Comparison of ENCODE assay signal across 7 mouse cellular contexts in genomic region chr1:125434485-125435001, GRCm38 (mm10). TPM values are rescaled to one million over a fixed set of nuclear protein-coding genes. Genes with fewer than 3 reads are reported as not detected.
A peak's percentile ranks its signal among the peaks of the same experiment; 100 is the strongest.
DNase-seq lines count a peak whose midpoint lies in the region; ATAC-seq and TF ChIP-seq lines count a peak whose summit lies in the region.

No protein-coding gene starts in this region.

- peaks cover 10% of the 10 kb centered on the region; the same call in 1 of the 2 replicates for H3K4me1 ChIP-seq in intestine, postnatal 0 days (replicated peaks; ENCODE audit: control insufficient read depth, insufficient read depth, low read length)
- peaks cover 3% of the 10 kb centered on the region; the same call in 1 of the 2 replicates for H3K4me1 ChIP-seq in limb, embryonic 11.5 days (ENCODE audit: control insufficient read depth, insufficient read depth, low read length)
- peaks cover 18% of the 10 kb centered on the region for H3K4me1 ChIP-seq in midbrain, embryonic 12.5 days

- peak overlapping the region; percentile 97 for H3K27ac ChIP-seq in intestine, postnatal 0 days (ENCODE audit: low read depth, low read length)
- peak overlapping the region; percentile 93 for H3K27ac ChIP-seq in limb, embryonic 11.5 days (replicated peaks; ENCODE audit: low read depth, low read length)
- peak overlapping the region; percentile 99 for H3K27ac ChIP-seq in midbrain, embryonic 12.5 days (replicated peaks)

- no peaks in the 10 kb centered on the region for H3K36me3 ChIP-seq in intestine, postnatal 0 days (ENCODE audit: control insufficient read depth, insufficient read depth)
- no peaks in the 10 kb centered on the region for H3K36me3 ChIP-seq in limb, embryonic 11.5 days (ENCODE audit: control insufficient read depth, insufficient read depth, low read length)
- H3K36me3 ChIP-seq in midbrain, embryonic 12.5 days, result no peaks in the 10 kb centered on the region

- under 1% methylated on average over 25 of the region's 25 CpGs for WGBS in intestine, postnatal 0 days
- WGBS in limb, embryonic 11.5 days, result under 1% methylated on average over 25 of the region's 25 CpGs
- under 1% methylated on average over 24 of the region's 25 CpGs for WGBS in midbrain, embryonic 12.5 days

- ATAC-seq in activated CD4-positive, CD25-positive, alpha-beta regulatory T cell, adult 4 months, result peak; percentile 55
- no peak for ATAC-seq in intestine, postnatal 0 days
- ATAC-seq in limb, embryonic 11.5 days (ENCODE audit: insufficient number of reproducible peaks, low FRiP score, low TSS enrichment, low read depth), result no peak
- peak; percentile 5 for ATAC-seq in midbrain, embryonic 12.5 days (ENCODE audit: low FRiP score, low read depth)

- TF ChIP-seq CTCF in intestine, postnatal 0 days (IDR thresholded peaks at IDR 0.05; ENCODE audit: low read depth), result no peak

- no peaks in the 10 kb centered on the region for H3K9me3 ChIP-seq in intestine, postnatal 0 days (ENCODE audit: control insufficient read depth)
- H3K9me3 ChIP-seq in limb, embryonic 11.5 days (ENCODE audit: control insufficient read depth, low read length), result no peaks in the 10 kb centered on the region
- H3K9me3 ChIP-seq in midbrain, embryonic 12.5 days, result no peaks in the 10 kb centered on the region

- H3K4me2 ChIP-seq in intestine, postnatal 0 days (replicated peaks; ENCODE audit: low read depth), result peak overlapping the region; percentile 61
- H3K4me2 ChIP-seq in limb, embryonic 11.5 days (ENCODE audit: low read depth, severe bottlenecking), result peak overlapping the region; percentile 52
- peak overlapping the region; percentile 62 for H3K4me2 ChIP-seq in midbrain, embryonic 12.5 days (replicated peaks)

- H3K4me3 ChIP-seq in intestine, postnatal 0 days (ENCODE audit: low read depth, low read length), result peak overlapping the region; percentile 79
- peak overlapping the region; percentile 62 for H3K4me3 ChIP-seq in limb, embryonic 11.5 days (ENCODE audit: low read depth, low read length)
- peak overlapping the region; percentile 82 for H3K4me3 ChIP-seq in midbrain, embryonic 12.5 days

- H3K9ac ChIP-seq in intestine, postnatal 0 days (ENCODE audit: low read depth, low read length), result peak overlapping the region; percentile 91
- H3K9ac ChIP-seq in limb, embryonic 11.5 days (ENCODE audit: low read length), result peak overlapping the region; percentile 85
- H3K9ac ChIP-seq in midbrain, embryonic 12.5 days (replicated peaks), result peak overlapping the region; percentile 86

- DNase-seq in embryo, embryonic 10 days (ENCODE audit: low spot score), result peak; percentile 55
- peak; percentile 98 for DNase-seq in heart, adult 11 months
- peak; percentile 46 for DNase-seq in limb, embryonic 11.5 days (ENCODE audit: low spot score)
- DNase-seq in spleen, adult 18-20 months, result peak; percentile 67 to 71

- H3K27me3 ChIP-seq in intestine, postnatal 0 days (replicated peaks; ENCODE audit: control insufficient read depth, insufficient read depth, low read length), result no peaks in the 10 kb centered on the region
- H3K27me3 ChIP-seq in limb, embryonic 11.5 days (ENCODE audit: control insufficient read depth, insufficient read depth, low read length), result no peaks in the 10 kb centered on the region
- no peaks in the 10 kb centered on the region; the same call in 1 of the 2 replicates for H3K27me3 ChIP-seq in midbrain, embryonic 12.5 days

RNA-seq across cellular contexts. Expression of gene Actr3, which starts 1.0 kb away (rescaled TPM):
- 100 to 1,000 TPM; 596 to 674 TPM for polyA plus RNA-seq in activated CD4-positive, CD25-positive, alpha-beta regulatory T cell, adult 4 months (2017; shearing (Covaris generic))
- 223 and 234 TPM in 2 replicates for polyA plus RNA-seq in intestine, postnatal 0 days (2015; fragmentation: Nextera tagmentation; extraction: Ambion mirVana)
- 234 and 245 TPM in 2 replicates for polyA plus RNA-seq in limb, embryonic 11.5 days (2014; fragmentation: Nextera tagmentation; extraction: Ambion mirVana)
- polyA plus RNA-seq in midbrain, embryonic 12.5 days (2016; fragmentation: Nextera tagmentation; extraction: Ambion mirVana), result 247 and 248 TPM in 2 replicates

Comparison
In these comparisons a context has a peak if more than half of its experiments do, and no peak if none do; other contexts are left out.
1. ATAC-seq: peak in activated CD4-positive, CD25-positive, alpha-beta regulatory T cell, adult 4 months (single experiment) and midbrain, embryonic 12.5 days (single experiment); none in intestine, postnatal 0 days (single experiment) and limb, embryonic 11.5 days (single experiment).
2. DNase-seq: peak in every context shown above with its lines; median percentile 98 in heart, adult 11 months; 69 in spleen, adult 18-20 months; 55 in embryo, embryonic 10 days; 46 in limb, embryonic 11.5 days.
3. Peak in every context shown above with its lines, with median percentiles within 50 percentile points of each other: H3K27ac ChIP-seq, H3K4me2 ChIP-seq, H3K4me3 ChIP-seq and H3K9ac ChIP-seq.